Mouse (Mus musculus): ENCODE measurements around the gene Ltbp1.

Ltbp1 gene

DNA sequence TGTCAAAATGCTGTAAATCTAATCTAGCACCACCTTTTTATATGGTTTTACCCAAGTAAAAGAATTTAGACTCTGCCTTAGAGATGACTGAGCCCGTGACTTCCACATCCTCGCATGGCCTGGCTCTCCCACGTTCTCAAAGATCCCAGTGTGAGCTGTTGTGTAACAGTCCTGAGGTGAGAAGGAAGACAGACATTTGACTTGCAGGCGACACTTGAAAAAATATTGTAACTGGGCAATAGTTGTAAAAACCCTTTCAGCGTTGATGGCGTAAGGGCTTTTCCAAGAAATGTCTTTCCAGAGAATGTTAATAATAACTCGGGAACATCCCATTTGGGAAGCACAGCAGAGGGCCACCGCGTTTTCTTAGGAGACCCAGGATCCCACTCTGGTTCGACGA, 366.3 kb downstream of the Ltbp1 start:
- DNase-seq = no peak

- peak; percentile 30 to 38 for DNase-seq
Measured at GRCm38 (mm10) chr17:75372371-75372770, 367.0 kb downstream of the Ltbp1 start.

- no peak for DNase-seq
Measured at GRCm38 (mm10) chr17:75374287-75375024, 369.1 kb downstream of the Ltbp1 start.

GRCm38 (mm10) chr17:75378256-75378871, 373.0 kb downstream of the Ltbp1 start:
- DNase-seq = no peak

DNA sequence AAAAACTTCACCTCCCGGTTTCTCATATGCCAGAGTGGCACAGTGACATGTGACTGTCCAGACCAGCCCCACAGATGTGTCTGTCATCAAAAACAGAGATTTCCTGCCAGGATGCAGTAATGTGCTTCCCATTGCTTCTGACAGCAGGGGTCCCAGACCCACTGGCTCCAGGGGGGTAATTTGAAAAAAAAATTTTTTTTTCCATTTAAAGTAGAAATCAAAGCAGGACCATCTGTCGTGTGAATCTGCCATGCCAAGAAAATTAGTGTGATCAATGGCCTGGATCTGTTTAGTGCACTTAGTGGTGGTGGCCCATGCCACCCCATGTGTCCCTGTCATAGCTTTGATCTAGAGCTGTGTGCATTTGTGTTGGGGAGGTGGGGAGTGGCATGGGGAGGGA, 374.8 kb downstream of the Ltbp1 start:
- no peak for DNase-seq

DNA sequence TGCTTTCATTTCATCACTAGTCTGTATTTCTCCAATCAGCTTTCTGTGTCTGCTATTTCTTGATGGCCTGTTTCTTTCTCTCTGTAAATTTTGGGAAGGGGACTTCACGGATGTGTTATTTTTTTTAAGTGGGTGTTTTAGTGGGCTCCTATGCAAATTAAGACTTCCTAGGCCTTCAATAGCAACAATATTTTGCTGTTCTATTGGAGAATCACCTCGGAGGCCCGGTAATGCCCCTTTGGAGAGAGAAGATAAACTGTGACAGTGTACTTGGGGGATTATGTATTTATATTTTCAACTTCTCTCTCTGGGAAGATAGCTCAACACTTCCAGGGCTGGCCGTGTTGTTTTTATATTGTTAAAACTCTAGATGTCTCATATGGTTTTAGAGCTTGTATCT, 383.0 kb downstream of the Ltbp1 start:
- DNase-seq = no peak

DNA sequence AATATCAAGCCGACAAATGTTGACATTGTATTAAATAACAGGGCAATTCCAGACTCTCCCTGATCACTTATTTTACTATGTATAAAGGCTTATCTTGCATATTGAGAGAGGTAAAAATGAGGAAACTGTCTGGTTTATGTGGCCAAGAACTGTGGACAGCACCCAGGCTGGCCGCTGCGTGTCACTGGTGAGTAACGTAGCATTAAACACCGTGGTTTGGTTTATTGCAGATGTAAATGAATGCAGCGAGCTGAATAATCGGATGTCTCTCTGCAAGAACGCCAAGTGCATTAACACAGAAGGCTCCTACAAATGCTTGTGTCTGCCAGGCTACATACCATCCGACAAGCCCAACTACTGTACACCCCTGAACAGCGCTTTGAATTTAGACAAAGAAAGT, 384.8 kb downstream of the Ltbp1 start:
- DNase-seq = no peak

DNA sequence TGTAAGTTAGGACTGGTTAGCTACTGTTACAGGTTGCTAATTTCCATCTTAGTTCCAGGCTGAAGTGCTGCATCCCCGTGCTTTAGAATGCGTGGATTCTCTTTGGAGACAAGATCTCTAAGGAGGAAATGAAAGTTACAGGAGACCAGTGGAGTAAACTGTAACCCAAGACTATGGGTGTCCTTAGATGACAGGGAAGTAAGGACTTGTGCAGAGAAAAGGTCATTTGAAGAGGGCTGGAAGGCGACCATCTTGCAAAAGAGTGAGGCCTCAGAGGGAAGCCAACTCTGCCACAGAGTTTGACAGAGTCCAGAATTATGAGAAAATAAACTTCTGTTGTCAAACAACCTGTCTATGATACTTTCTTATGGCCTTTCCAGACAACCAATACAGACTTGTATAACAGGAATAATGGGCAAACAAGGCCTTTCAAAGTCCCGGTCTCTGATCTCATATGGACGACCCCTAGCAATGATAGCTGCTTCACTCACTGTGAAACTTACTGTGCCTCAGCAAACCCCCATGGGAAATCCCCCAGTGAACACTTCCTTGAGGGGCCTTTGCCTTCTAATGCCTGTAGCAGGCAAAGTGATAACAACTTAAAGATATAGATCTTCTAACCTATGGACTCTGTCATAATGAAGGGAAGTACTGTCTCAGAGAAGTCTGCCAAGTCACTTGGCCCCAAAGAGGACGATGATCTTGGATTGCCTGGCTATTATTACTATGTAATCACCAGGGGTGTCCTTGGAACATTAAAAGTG, 386.2 kb downstream of the Ltbp1 start:
- DNase-seq = no peak

DNA sequence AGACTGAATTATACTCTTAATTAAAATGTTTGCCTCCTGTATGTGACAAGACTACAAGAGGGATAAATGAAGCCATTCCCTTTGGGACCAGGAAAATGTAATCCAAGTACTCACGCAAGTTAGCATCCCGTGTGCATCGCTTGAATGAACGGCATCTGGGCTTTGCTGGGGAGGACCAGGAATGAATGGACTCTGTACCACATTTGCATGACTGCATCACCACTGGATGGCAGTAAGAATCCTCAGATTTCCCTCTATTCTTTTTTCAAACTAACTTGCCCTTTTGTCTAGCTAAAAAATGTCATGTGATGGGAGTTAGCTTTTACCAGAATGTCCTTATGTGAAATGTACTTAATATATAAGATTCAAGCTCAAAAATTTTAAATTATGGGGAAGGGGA, 401.0 kb downstream of the Ltbp1 start:
- DNase-seq = no peak

DNA sequence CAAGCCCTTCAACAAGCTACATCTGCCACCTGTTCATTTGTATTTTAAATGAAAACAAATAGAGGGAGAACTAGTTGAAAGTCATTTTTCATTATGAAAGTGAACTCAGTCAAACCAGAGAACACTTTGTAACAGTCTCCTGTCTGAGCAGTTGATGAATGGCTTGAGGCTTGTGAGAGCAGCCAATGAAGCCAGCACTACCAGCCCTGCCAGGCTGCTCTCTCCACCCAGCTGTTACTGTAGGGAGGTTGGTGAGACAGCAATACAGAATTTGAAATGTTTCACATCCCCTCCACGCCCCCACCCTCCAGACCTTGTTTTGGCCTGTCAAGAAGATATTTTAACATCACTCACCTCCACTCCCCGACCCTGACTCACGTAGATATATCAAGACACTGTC, 411.5 kb downstream of the Ltbp1 start:
- no peak for DNase-seq

DNA sequence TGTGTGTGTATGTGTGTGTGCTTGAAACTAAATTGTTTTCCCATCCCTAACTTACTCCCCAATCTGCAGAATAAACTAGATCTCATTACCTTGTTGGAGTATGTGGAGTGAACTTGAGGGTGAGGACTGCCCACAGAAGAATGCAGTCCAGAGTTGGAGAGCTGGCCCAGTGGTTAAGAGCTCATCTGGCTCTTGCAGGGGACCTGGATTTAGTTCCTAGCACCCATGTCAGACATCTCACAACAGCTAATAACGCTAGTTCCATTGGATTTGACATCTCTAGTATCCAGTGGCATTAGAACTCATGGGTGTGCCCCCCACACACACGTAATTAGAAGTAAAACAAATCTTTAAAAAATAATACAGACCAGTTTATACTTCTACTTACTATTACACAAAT, 428.8 kb downstream of the Ltbp1 start:
- no peak for DNase-seq

GRCm38 (mm10) chr17:75434871-75435270, 429.5 kb downstream of the Ltbp1 start:
- DNase-seq = no peak

- no peak for DNase-seq
Measured at GRCm38 (mm10) chr17:75435599-75435998, 430.2 kb downstream of the Ltbp1 start, which contains the start of gene Rasgrp3. Gene Rasgrp3, plus strand, starts transcription at chr17:75435896.

GRCm38 (mm10) chr17:75436095-75436494, 430.7 kb downstream of the Ltbp1 start:
- DNase-seq = no peak

- no peak for DNase-seq
Measured at GRCm38 (mm10) chr17:75436819-75437218, 431.5 kb downstream of the Ltbp1 start.

DNA sequence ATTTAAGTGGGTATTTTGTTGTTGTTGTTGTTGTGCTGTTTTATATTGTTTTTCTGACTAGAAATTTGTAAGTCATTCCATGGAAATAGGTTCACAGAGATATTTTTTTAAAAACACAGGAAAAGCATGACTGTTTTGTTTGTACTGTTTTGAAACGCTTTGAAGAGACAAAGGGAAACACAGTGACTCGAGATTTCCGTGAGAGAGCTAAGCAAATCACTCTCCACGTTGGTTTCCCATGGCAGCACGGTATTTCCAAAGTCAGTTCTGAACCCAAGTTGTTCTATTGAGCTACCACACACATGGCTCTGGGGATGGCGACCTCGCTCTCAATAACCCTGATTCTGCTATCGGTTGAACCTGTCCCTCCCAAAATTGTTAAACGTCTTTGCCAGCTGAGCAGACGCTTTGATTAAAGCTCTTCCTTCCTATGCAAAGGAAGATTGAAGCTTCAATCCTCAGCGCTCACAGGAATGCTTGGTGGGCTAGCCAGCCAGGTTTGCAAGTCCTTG, 431.9 kb downstream of the Ltbp1 start:
- no peak for DNase-seq

DNA sequence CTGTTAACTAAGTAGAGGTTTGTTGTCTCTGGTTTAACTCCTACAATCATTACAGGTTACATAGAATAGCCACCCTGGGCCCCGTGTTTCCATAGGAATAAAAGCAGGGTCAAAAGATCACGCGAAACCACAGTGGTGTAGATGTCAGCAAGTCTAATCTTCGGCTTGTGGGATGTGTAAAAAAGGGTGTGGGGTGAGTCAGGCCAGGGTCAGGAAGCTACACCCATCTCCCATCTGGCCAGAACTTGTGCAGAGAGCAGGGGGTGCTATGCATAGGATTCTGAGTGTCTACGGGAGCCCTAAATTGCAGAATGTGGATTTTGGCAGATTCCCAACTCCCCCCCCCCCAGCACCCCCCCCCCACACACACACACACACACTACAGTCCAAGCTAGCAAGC, 432.8 kb downstream of the Ltbp1 start:
- no peak for DNase-seq

GRCm38 (mm10) chr17:75439062-75439461, 433.7 kb downstream of the Ltbp1 start:
- DNase-seq = no peak

- DNase-seq = no peak
Measured at GRCm38 (mm10) chr17:75440619-75441018, 435.3 kb downstream of the Ltbp1 start.

GRCm38 (mm10) chr17:75441260-75441830, 436.0 kb downstream of the Ltbp1 start:
- no peak for DNase-seq

Data from thymus, postnatal 36 days (tissue).